Mouse (Mus musculus): Measurements from ENCODE around the gene Zfp688.
"Not testable (repeated sequence)": the region's sequence is repeated elsewhere in the genome, so short reads cannot be mapped to it uniquely, and the experiment has no call there.

Zfp688 gene

GRCm38 (mm10) chr7:127406002-127406987 is 15.6 kb downstream of the Zfp688 start, which contains the start of gene Zfp764:
Gene Zfp764, minus strand, starts transcription at chr7:127406822.
- DNase-seq = peak; percentile 89

- not testable (repeated sequence) for DNase-seq
These were observed 17.8 kb downstream of the Zfp688 start for GRCm38 (mm10) chr7:127404101-127404500.

- no peak for DNase-seq
These were observed 18.9 kb downstream of the Zfp688 start for GRCm38 (mm10) chr7:127402980-127403379.

GRCm38 (mm10) chr7:127400355-127400754 is 21.5 kb downstream of the Zfp688 start:
- DNase-seq = no peak

GRCm38 (mm10) chr7:127393944-127394333 is 27.9 kb downstream of the Zfp688 start:
- DNase-seq = no peak

- peak; percentile 98 for DNase-seq
These were observed 28.5 kb downstream of the Zfp688 start, which contains the start of gene E430018J23Rik for GRCm38 (mm10) chr7:127393157-127393943. Gene E430018J23Rik, minus strand, starts transcription at chr7:127393629.

- DNase-seq = no peak
These were observed 29.5 kb downstream of the Zfp688 start for GRCm38 (mm10) chr7:127392251-127392824.

GRCm38 (mm10) chr7:127391538-127391937 is 30.3 kb downstream of the Zfp688 start:
- no peak for DNase-seq

- DNase-seq = no peak
These were observed 31.6 kb downstream of the Zfp688 start for GRCm38 (mm10) chr7:127390306-127390705.

GRCm38 (mm10) chr7:127388201-127388600 is 33.7 kb downstream of the Zfp688 start:
- not testable (repeated sequence) for DNase-seq

- peak; percentile 95 for DNase-seq
These were observed 35.1 kb downstream of the Zfp688 start, which contains the start of gene 9130019O22Rik for GRCm38 (mm10) chr7:127386641-127387392. Gene 9130019O22Rik, minus strand, starts transcription at chr7:127387166.

- not testable (repeated sequence) for DNase-seq
These were observed 36.3 kb downstream of the Zfp688 start for GRCm38 (mm10) chr7:127385560-127385959.

- no peak for DNase-seq
These were observed 43.5 kb downstream of the Zfp688 start for GRCm38 (mm10) chr7:127378310-127378921.

GRCm38 (mm10) chr7:127375271-127376245 is 46.3 kb downstream of the Zfp688 start, which contains the start of gene Zfp747:
Gene Zfp747, minus strand, starts transcription at chr7:127376050.
- peak; percentile 96 for DNase-seq

GRCm38 (mm10) chr7:127371870-127372269 is 50.0 kb downstream of the Zfp688 start:
- DNase-seq = not testable (repeated sequence)

- DNase-seq = no peak
These were observed 50.7 kb downstream of the Zfp688 start for GRCm38 (mm10) chr7:127371213-127371612.

Measured in layer of hippocampus, adult 9-11 months (tissue).